Mouse (Mus musculus) heart, postnatal 0 days (tissue): ENCODE measurements around the gene Aldh9a1. TPM values are rescaled to one million over a fixed set of nuclear protein-coding genes. Genes with fewer than 3 reads are reported as not detected.

ENCODE experiments used
- ATAC-seq: fragments of 200-750 bp; cut with Nextera tagmentation; 2 replicates; pipeline ENCODE4 v1.8.0; 2017; ENCODE audit warnings: low read depth, moderate number of reproducible peaks, moderate library complexity; ENCODE audit not compliant: insufficient read depth
- DNase-seq: peaks from one replicate; pipeline ENCODE4 v3.0.0-alpha.2; 2016; ENCODE audit warnings: low spot score
- H3K27ac ChIP-seq: fragments of 300-500 bp; sonication (generic); 2 replicates; pipeline ENCODE4 v1.5.1; 2014; ENCODE audit warnings: low read depth, mild to moderate bottlenecking
- H3K27me3 ChIP-seq: fragments of 300-500 bp; sonication (generic); 2 replicates; pipeline ENCODE4 v1.6.1; 2014; ENCODE audit warnings: low read length, mixed read lengths; ENCODE audit not compliant: control insufficient read depth, insufficient read depth
- H3K36me3 ChIP-seq: fragments of 300-500 bp; sonication (generic); replicated peaks from 2 replicates; pipeline ENCODE4 v1.6.1; 2014; ENCODE audit warnings: low read length, mixed read lengths; ENCODE audit not compliant: control insufficient read depth, insufficient read depth
- H3K4me1 ChIP-seq: fragments of 300-500 bp; sonication (generic); 2 replicates; pipeline ENCODE4 v1.6.1; 2014; ENCODE audit warnings: antibody characterized with exemption; ENCODE audit not compliant: control insufficient read depth, insufficient read depth
- H3K4me2 ChIP-seq: fragments of 300-500 bp; sonication (generic); 2 replicates; pipeline ENCODE4 v1.6.1; 2014; ENCODE audit warnings: low read depth, mild to moderate bottlenecking, low read length, moderate library complexity
- H3K4me3 ChIP-seq: fragments of 300-500 bp; sonication (generic); 2 replicates; pipeline ENCODE4 v1.5.1; 2014; ENCODE audit warnings: low read depth, low read length
- H3K9ac ChIP-seq: fragments of 300-500 bp; sonication (generic); replicated peaks from 2 replicates; pipeline ENCODE4 v1.6.1; 2014; ENCODE audit warnings: low read depth, low read length, mixed read lengths
- H3K9me3 ChIP-seq: fragments of 300-500 bp; sonication (generic); replicated peaks from 2 replicates; pipeline ENCODE4 v1.6.1; 2016; ENCODE audit warnings: low read length; ENCODE audit not compliant: control insufficient read depth
- CTCF ChIP-seq: IDR thresholded peaks from 2 replicates; pipeline ENCODE4 v1.5.1; 2016; ENCODE audit warnings: antibody characterized with exemption, control low read depth, low read depth
- EP300 ChIP-seq: IDR thresholded peaks from 2 replicates; pipeline ENCODE4 v1.6.1; 2016; ENCODE audit warnings: antibody characterized with exemption, low read depth
- WGBS: fragments of 180-500 bp; shearing (Covaris S2); extraction: QIAGEN DNeasy Blood & Tissue Kit; methylation state at CpG from one replicate; pipeline ENCODE4 v1.1.7; 2014; 5-methylcytosine and 5-hydroxymethylcytosine counted together
- microRNA-seq: library from miRNA; unstranded; fragments of <30 nt; microRNA quantifications from one replicate; pipeline ENCODE4, GENCODE M21; 2016
- polyA plus RNA-seq: library from polyadenylated mRNA; unstranded; fragments of >200 nt; fragmentation: Nextera tagmentation; extraction: Ambion mirVana; gene quantifications from 2 replicates; pipeline ENCODE4 v1.2.1, GENCODE M21; 2015
- total RNA-seq: library from RNA; depleted of rRNA; stranded (reverse); fragments of >200 nt; gene quantifications from 2 replicates; pipeline ENCODE4 v1.2.3, GENCODE M21; 2014; ENCODE audit warnings: low replicate concordance; rRNA removed

Aldh9a1 gene
- total and polyA plus RNA-seq, 2 experiments from 2014 or later: 17.1 to 44.7 TPM

- under 1% methylated on average over 45 of the region's 45 CpGs for WGBS
- TF ChIP-seq EP300: no peak; the same call in 1 of the 2 replicates
- TF ChIP-seq CTCF: peak; percentile 72
- Histone ChIP-seq H3K4me2 (peak within 1 kb of the TSS; percentile 96), H3K27ac (peak within 1 kb of the TSS; percentile 94), H3K36me3 (no peaks in the 10 kb centered on the region), H3K9ac (peak within 1 kb of the TSS; percentile 76), H3K9me3 (no peaks in the 10 kb centered on the region), H3K4me3 (peak within 1 kb of the TSS; percentile 91), H3K27me3 (no peaks in the 10 kb centered on the region), H3K4me1 (peaks cover 7% of the 10 kb centered on the region)
- ATAC-seq (peak; percentile 91), DNase-seq (peak; percentile 95)
Observed at GRCm38 (mm10) chr1:167393683-167394492, 44.1 kb downstream of the Aldh9a1 start, which contains the start of gene Mgst3. Gene Mgst3, minus strand, starts transcription at chr1:167393841.

GRCm38 (mm10) chr1:167405237-167405636, 55.4 kb downstream of the Aldh9a1 start:
- no peak for DNase-seq
- Histone ChIP-seq H3K9me3 (no peaks in the 10 kb centered on the region), H3K4me3 (no peak overlapping the region), H3K4me1 (no peaks in the 10 kb centered on the region), H3K27me3 (peaks cover 7% of the 10 kb centered on the region; the same call in 1 of the 2 replicates), H3K36me3 (no peaks in the 10 kb centered on the region), H3K9ac (no peak overlapping the region), H3K4me2 (no peak overlapping the region), H3K27ac (no peak overlapping the region)
- no peak for TF ChIP-seq EP300
- no peak for TF ChIP-seq CTCF
- no peak for ATAC-seq
- 61% methylated on average over 4 of the region's 4 CpGs for WGBS

GRCm38 (mm10) chr1:167409601-167410000, 59.8 kb downstream of the Aldh9a1 start:
- no peaks in the 10 kb centered on the region for H3K4me1 ChIP-seq
- no peak for DNase-seq
- no peak overlapping the region for H3K4me2 ChIP-seq
- no peaks in the 10 kb centered on the region for H3K9me3 ChIP-seq
- 67% methylated on average over 4 of the region's 4 CpGs for WGBS
- no peak overlapping the region for H3K4me3 ChIP-seq
- H3K9ac ChIP-seq: no peak overlapping the region
- TF ChIP-seq CTCF: no peak
- TF ChIP-seq EP300: no peak
- H3K36me3 ChIP-seq: no peaks in the 10 kb centered on the region
- no peak overlapping the region for H3K27ac ChIP-seq
- ATAC-seq: no peak
- peaks cover 19% of the 10 kb centered on the region; the same call in 1 of the 2 replicates for H3K27me3 ChIP-seq

GRCm38 (mm10) chr1:167411991-167412715, 62.4 kb downstream of the Aldh9a1 start:
- Histone ChIP-seq H3K9me3 (no peaks in the 10 kb centered on the region), H3K27me3 (peaks cover 19% of the 10 kb centered on the region; the same call in 1 of the 2 replicates), H3K36me3 (no peaks in the 10 kb centered on the region), H3K4me2 (no peak overlapping the region), H3K27ac (no peak overlapping the region), H3K4me3 (no peak overlapping the region), H3K4me1 (no peaks in the 10 kb centered on the region), H3K9ac (no peak overlapping the region)
- TF ChIP-seq EP300 (no peak), CTCF (no peak)
- WGBS: 56% methylated on average over 12 of the region's 12 CpGs
- DNase-seq: no peak
- ATAC-seq: no peak

- Histone ChIP-seq H3K9me3 (no peaks in the 10 kb centered on the region), H3K4me3 (no peak overlapping the region), H3K4me1 (no peaks in the 10 kb centered on the region), H3K27me3 (peaks cover 13% of the 10 kb centered on the region; the same call in 1 of the 2 replicates), H3K36me3 (no peaks in the 10 kb centered on the region), H3K9ac (no peak overlapping the region), H3K4me2 (no peak overlapping the region), H3K27ac (no peak overlapping the region)
- peak; percentile 91 for TF ChIP-seq CTCF
- TF ChIP-seq EP300: no peak
- peak; percentile 80 for DNase-seq
- 0 out of 2 replicates have a peak, but pooled peaks have one; percentile 27 for ATAC-seq
- WGBS: 4% methylated on average over 7 of the region's 7 CpGs
Observed at GRCm38 (mm10) chr1:167414846-167415245, 65.1 kb downstream of the Aldh9a1 start.

Small RNA genes lying within 50 kb of the gene (microRNA-seq; reads per million reads assigned to microRNA genes)
- gene Gm25911: not detected

Other genes starting within 250 kb of the Aldh9a1 start
- gene Uck2, start 64.7 kb upstream of the Aldh9a1 start, total RNA-seq: 60.3 and 82.4 TPM in 2 replicates
- 26.4 and 30.7 TPM in 2 replicates for gene Uck2, start 64.7 kb upstream of the Aldh9a1 start, polyA plus RNA-seq
- gene Tmco1, start 41.6 kb upstream of the Aldh9a1 start, total RNA-seq: 68.1 and 113 TPM in 2 replicates
- gene Tmco1, start 41.6 kb upstream of the Aldh9a1 start, polyA plus RNA-seq: 86.6 and 96.7 TPM in 2 replicates
- gene Mgst3, start 43.9 kb downstream of the Aldh9a1 start, total RNA-seq: 528 and 566 TPM in 2 replicates
- 306 and 315 TPM in 2 replicates for gene Mgst3, start 43.9 kb downstream of the Aldh9a1 start, polyA plus RNA-seq
- gene Lrrc52, start 116.8 kb downstream of the Aldh9a1 start, total RNA-seq: 0.27 and 2.4 TPM in 2 replicates
- 0.21 and 0.46 TPM in 2 replicates for gene Lrrc52, start 116.8 kb downstream of the Aldh9a1 start, polyA plus RNA-seq
- 0.27 and 4.7 TPM in 2 replicates for gene Rxrg, start 248.4 kb downstream of the Aldh9a1 start, total RNA-seq
- gene Rxrg, start 248.4 kb downstream of the Aldh9a1 start, polyA plus RNA-seq: 3.0 and 3.2 TPM in 2 replicates